Mouse (Mus musculus): ENCODE results near the gene Nrap. TPM values are rescaled to one million over a fixed set of nuclear protein-coding genes. Genes with fewer than 3 reads are reported as not detected.
A peak's percentile ranks its signal among the peaks of the same experiment; 100 is the strongest.

Gene Nrap
- total RNA-seq, 2 experiments from 2014 or later = 290 to 325 TPM

DNA sequence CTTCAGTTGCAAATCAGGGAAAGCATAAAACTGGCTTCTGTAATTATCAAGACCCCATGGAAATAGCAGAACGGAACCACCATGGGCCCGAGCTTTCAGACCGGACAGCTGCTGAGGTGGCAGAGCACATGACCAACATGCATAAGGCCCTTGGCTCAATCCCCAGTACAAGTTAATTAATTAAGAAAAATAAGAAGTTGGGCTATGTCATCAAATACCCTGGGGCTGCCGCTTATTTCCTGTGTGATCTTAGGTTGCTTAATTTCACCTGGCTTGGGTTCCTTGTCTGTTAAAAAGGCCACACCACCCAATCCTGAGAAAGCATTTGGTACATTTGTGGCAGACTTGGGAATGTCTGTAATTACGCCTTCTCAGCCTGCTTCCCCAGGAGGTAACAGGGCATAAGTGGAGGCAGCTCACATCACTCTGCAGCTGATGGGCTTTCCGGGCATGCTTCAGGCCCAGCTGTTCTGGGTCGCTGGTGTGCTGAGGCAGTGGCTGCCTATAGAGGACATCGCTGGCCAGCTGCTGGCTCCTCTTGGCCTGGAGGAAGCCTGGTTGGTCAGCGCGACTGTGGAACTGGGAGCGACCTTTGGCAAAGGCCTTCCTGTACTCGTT is 68.4 kb downstream of the Nrap start:
- DNase-seq = no peak
- intact Hi-C loops (cut with DNase I) = no loop called here

GRCm38 (mm10) chr19:56320186-56320860 is 69.5 kb downstream of the Nrap start:
- no peak for DNase-seq
- intact Hi-C loops (cut with DNase I) = no loop called here

- no peak for DNase-seq
- intact Hi-C loops (cut with DNase I) = no loop called here
These were observed 70.2 kb downstream of the Nrap start for GRCm38 (mm10) chr19:56319629-56320028.

DNA sequence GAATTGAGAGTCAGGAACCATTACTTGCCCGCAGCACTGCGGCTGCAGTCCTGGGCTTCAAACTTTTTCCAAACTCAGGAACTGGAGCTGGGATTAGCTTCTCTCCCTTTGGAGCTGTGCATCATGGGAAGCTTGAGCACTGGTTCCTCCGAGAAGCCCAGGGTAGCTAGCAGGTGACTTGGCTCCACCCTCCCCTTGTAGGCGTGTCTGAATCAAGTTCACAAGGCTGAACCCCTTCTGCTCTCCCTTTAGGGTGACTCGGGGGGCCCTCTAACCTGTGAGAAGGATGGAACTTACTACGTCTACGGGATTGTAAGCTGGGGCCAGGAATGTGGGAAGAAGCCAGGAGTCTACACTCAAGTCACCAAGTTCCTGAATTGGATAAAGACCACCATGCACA is 70.6 kb downstream of the Nrap start:
- no peak for DNase-seq
- intact Hi-C loops (cut with DNase I) = no loop called here

GRCm38 (mm10) chr19:56316531-56316930 is 73.3 kb downstream of the Nrap start:
- intact Hi-C loops (cut with DNase I) = no loop called here
- DNase-seq = no peak

- intact Hi-C loops (cut with DNase I) = no loop called here
- peak; percentile 51 to 57 for DNase-seq
These were observed 89.0 kb downstream of the Nrap start for GRCm38 (mm10) chr19:56300835-56301234.

- DNase-seq = no peak
- intact Hi-C loops (cut with DNase I) = loop anchor here (2.0 to 10.0 kb wide), 2 partner anchors 42 to 962 kb away; no protein-coding TSS in a partner anchor
These were observed 92.6 kb downstream of the Nrap start for GRCm38 (mm10) chr19:56297264-56297663.

DNA sequence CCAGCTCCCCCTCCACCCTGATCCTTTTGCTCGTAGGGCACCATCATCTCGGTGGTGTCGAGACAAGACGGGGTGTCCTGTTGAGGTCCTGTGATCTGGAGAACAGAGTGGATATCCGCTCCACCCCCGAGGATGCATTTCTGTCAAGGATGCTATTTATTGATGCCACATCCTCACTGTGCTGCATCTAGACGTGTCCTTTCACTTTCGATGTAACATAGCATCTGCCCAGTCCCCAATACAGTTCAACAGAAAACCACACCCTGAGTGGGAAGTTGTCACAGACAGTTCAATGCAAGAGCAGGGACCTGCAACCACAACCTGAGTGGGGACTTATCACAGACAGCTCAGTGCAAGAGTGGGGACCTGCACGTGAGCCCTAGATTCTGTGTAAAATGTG is 93.2 kb downstream of the Nrap start:
- intact Hi-C loops (cut with DNase I) = loop anchor here (2.0 to 10.0 kb wide), 2 partner anchors 42 to 962 kb away; no protein-coding TSS in a partner anchor
- DNase-seq = no peak

GRCm38 (mm10) chr19:56294654-56295399 is 95.0 kb downstream of the Nrap start:
- intact Hi-C loops (cut with DNase I) = loop anchor here (10.0 kb wide), 1 partner anchor 960 kb away; no protein-coding TSS in a partner anchor
- peak; percentile 83 to 90 for DNase-seq

DNA sequence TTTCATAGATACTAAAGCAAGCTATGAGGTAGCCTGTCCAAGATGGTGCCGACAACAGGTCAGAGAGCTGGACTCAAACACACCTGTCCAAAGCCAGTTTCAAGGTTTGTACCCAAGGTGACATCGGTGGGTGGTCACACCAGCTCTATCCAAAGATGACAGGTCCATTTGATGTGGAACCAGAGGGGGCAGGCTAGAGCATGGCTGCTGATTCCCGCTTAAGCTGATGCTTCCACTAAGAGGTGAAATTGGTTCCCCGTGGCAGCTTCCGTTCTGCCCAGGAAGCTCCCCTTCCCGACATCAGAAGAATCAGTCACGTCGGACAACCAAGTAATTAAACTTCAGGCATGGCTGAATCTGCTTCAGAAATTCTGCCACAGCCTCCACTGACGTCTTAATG is 97.5 kb downstream of the Nrap start:
- intact Hi-C loops (cut with DNase I) = loop anchor here (10.0 kb wide), 1 partner anchor 958 kb away; no protein-coding TSS in a partner anchor

GRCm38 (mm10) chr19:56291898-56292297 is 97.9 kb downstream of the Nrap start:
- DNase-seq = peak; percentile 37 to 46
- intact Hi-C loops (cut with DNase I) = loop anchor here (10.0 kb wide), 1 partner anchor 957 kb away; no protein-coding TSS in a partner anchor

More for the DNA sequence above, 97.5 kb downstream of the Nrap start:
- peak in 1 of 2 experiments; percentile 16 for DNase-seq

DNA sequence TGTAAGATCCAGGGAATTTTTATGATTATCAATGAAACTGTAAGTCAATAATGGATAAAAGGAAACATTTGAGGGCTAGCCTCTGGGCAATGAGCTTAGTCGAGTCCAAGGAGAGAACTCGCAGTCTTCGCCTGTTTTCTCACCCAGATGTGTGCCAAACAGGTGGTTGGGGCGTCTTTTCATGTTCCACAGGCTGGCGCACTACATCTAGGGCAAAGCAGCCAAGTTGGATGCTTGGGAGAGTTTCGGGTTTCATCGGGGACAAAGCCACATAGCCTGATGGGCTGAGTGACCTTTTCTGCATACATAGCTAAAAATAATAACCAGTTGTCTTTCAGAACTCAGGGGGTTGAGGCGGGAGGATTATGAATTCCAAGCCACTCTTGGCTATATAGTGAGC is 100.2 kb downstream of the Nrap start:
- DNase-seq = no peak
- intact Hi-C loops (cut with DNase I) = loop anchor here (10.0 kb wide), 1 partner anchor 955 kb away; no protein-coding TSS in a partner anchor

DNA sequence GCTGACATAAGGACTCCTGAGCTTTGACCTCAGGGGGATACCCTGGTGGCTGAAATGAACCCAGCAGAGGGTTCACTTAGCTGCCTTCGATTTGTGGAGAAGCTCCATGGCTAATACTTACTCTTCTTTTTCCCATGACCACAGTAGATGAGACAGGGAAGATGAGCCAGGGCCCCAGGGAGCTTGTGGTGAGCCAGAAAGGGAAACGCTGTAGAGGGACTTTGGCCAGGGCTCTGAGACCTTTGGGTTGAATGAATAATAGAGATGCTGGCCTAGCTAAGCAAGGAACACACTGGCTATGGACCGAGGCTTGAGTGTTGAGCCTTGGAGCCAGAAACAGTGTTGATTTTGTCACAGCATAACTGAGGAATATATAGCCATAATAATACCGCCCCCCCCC is 101.4 kb downstream of the Nrap start:
- intact Hi-C loops (cut with DNase I) = no loop called here
- DNase-seq = no peak

DNA sequence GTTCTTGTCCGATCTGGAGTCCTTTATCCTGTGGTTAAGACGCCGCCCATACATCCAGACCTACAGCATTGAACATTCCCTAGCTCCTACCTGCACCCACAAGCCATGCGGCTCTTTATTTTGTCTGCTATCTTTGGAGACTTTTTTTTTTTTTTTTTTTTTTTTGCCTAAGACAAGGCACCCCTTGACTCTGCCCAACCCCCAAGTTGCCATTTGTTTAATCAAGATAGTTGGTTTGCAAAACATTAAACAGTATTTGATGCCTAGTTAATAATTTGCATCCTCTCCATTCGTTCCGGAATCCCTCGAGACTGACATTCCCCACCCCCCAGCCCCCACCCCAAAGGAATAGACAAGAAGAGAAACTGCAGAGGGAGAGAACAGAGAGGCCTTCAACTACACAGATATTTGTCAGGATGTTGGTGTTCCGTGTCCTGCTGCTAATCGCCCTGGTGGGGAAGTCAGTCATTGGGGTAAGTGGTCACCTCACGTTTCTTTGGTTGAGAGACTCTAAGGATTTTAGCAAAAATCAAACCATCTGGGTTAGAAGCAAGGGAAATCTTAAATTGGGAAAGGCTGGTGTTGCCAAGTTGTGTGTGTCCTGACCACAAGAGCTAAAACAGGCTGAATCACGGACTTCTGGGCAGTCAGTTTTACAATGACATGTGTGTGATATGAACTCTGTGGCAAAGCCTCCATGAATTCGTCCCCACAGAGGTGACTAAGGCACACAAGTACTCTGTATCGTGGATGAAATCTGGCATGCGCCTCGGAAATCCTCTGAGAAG is 102.1 kb downstream of the Nrap start:
- intact Hi-C loops (cut with DNase I) = no loop called here
- DNase-seq = no peak

DNA sequence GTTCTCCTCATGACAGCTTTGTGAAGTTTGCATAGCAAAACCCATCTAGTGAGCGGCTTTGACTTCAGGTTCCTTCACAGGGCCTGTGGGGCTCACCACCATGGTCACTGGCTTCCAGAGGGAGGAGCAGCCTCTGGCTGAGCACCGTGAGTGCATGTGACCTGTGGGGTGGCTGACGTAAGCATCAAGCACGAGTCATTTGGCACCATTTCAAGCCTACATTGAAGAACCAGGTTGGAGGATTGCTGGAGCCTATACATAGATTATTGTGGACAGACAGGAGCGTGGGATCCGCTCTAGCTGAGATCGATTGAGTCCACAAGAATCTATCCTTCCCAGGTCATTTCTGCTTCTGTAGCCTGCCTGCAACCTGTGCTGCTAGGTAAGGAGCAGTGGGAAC is 103.0 kb downstream of the Nrap start, which contains the start of gene Habp2:
Gene Habp2, plus strand, starts transcription at position 272 of the 400 bp plus-strand sequence.
- DNase-seq = no peak
- intact Hi-C loops (cut with DNase I) = no loop called here

- intact Hi-C loops (cut with DNase I) = no loop called here
- no peak for DNase-seq
These were observed 104.6 kb downstream of the Nrap start for GRCm38 (mm10) chr19:56285222-56285621.

- intact Hi-C loops (cut with DNase I) = no loop called here
These were observed 111.5 kb downstream of the Nrap start for GRCm38 (mm10) chr19:56278366-56278765.

GRCm38 (mm10) chr19:56277951-56278350 is 111.9 kb downstream of the Nrap start:
- DNase-seq = no peak
- intact Hi-C loops (cut with DNase I) = no loop called here

More at GRCm38 (mm10) chr19:56278366-56278765, 111.5 kb downstream of the Nrap start:
- DNase-seq = no peak

GRCm38 (mm10) chr19:56277140-56277804 is 112.6 kb downstream of the Nrap start:
- intact Hi-C loops (cut with DNase I) = no loop called here
- no peak for DNase-seq

DNA sequence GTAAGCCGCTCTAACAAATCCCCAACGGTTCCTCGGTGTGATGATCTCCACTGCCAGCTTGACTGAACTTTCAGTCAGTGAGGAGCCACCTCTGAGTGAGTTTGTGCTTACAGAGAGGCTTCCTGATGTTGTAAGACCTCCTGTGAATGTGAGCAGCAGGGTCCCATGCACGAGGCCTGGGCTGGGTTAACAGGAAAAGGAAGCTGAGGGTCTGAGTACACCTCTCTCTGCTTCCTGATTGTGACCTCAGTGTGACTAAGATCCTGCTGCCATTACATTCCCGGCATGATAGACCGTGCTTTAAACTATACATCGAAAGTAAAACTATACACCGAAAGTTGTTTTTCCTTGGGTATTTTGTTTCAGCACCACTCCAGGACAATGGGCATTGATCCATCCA is 117.8 kb downstream of the Nrap start:
- no peak for DNase-seq
- intact Hi-C loops (cut with DNase I) = no loop called here

Measured in heart, postnatal 10 days (tissue).